Mouse (Mus musculus) naive thymus-derived CD4-positive, alpha-beta T cell, adult 5 months (primary cell): ENCODE data around the gene Hsf5. TPM values are rescaled to one million over a fixed set of nuclear protein-coding genes. Genes with fewer than 3 reads are reported as not detected.

Experiments
- polyA plus RNA-seq: library from polyadenylated mRNA; unstranded; fragments of 100-300 nt; shearing (Covaris generic); gene quantifications from one replicate; pipeline ENCODE4 v1.2.1, GENCODE M21; 2017

Gene Hsf5
- polyA plus RNA-seq = not detected

GRCm38 (mm10) chr11:87616790-87617474 is at the start of gene Hsf5:
Gene Hsf5, plus strand, starts transcription at chr11:87617164.

GRCm38 (mm10) chr11:87568255-87568953 is 48.6 kb upstream of the Hsf5 start, which contains the start of gene Sept4:
Gene Sept4, plus strand, starts transcription at chr11:87568903.

GRCm38 (mm10) chr11:87591526-87592353 is 25.2 kb upstream of the Hsf5 start, which contains the start of gene Mtmr4:
Gene Mtmr4, plus strand, starts transcription at chr11:87592162.

GRCm38 (mm10) chr11:87662407-87662806 is 45.4 kb downstream of the Hsf5 start, which contains the start of gene Rnf43:
Gene Rnf43, plus strand, starts transcription at chr11:87662722.

Other genes starting within 250 kb of the Hsf5 start
- 0.78 TPM for gene Rad51c, start 212.2 kb upstream of the Hsf5 start, polyA plus RNA-seq
- 0.22 TPM for gene Tex14, start 212.1 kb upstream of the Hsf5 start, polyA plus RNA-seq
- gene Gm11492, start 50.5 kb upstream of the Hsf5 start, polyA plus RNA-seq = not detected
- 1.8 TPM for gene Sept4, start 48.3 kb upstream of the Hsf5 start, polyA plus RNA-seq
- 25.7 TPM for gene Mtmr4, start 25.0 kb upstream of the Hsf5 start, polyA plus RNA-seq
- 5.7 TPM for gene Rnf43, start 45.6 kb downstream of the Hsf5 start, polyA plus RNA-seq
- gene Supt4a, start 120.4 kb downstream of the Hsf5 start, polyA plus RNA-seq = 506 TPM
- 2.3 TPM for gene Tspoap1, start 143.4 kb downstream of the Hsf5 start, polyA plus RNA-seq
- not detected for gene Mpo, start 176.4 kb downstream of the Hsf5 start, polyA plus RNA-seq
- not detected for gene Lpo, start 211.1 kb downstream of the Hsf5 start, polyA plus RNA-seq
- 15.7 TPM for gene Mks1, start 236.1 kb downstream of the Hsf5 start, polyA plus RNA-seq